Mouse (Mus musculus) cortical plate, adult 2 months (tissue): ENCODE measurements around the gene Lck.

Source experiments
- CTCF ChIP-seq: fragments of 200-500 bp; IDR thresholded peaks from 2 replicates; pipeline ENCODE4 v1.5.1; 2011; ENCODE audit warnings: mild to moderate bottlenecking, control low read depth, low read length; ENCODE audit not compliant: insufficient read depth; ENCODE audit errors: extremely low read depth
- POLR2A ChIP-seq: fragments of 200-500 bp; IDR thresholded peaks from 2 replicates; pipeline ENCODE4 v1.6.1; 2011; ENCODE audit warnings: mild to moderate bottlenecking, low read length, control low read depth; ENCODE audit not compliant: insufficient read depth; ENCODE audit errors: extremely low read depth

DNA sequence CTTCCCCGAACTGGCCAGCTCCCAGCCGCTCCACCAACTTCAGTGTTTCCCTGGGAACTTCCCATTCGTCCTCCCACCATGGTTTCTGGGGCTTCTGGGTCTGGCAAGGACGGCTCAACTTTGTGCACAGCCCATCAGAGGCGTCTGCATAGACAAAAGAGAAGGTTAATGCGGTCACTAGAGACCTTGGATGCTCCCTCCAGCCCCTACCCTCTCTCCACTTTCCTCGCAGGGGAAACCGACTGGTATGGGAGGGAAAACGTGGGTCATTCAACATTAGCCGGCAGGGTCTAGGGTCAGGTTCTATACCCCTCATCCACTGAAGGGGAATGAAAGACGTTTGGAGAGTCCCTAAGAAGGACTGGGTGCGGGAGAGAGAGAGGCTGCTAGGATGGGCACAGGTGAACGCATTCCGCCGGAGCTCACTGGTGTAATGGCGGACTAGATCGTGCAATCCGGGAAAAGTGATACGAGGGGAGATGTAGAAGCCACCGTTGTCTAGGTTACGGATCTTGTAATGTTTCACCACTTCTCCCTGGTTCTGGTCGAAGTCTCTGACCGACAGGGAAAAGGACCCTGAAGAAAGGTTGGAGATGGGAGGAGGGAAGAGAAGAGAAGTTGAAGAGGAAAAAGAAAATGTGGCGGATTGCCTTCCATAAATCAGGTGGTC, 17.4 kb downstream of the Lck start:
- TF ChIP-seq POLR2A (no peak), CTCF (no peak)
